Mouse (Mus musculus): ENCODE results near the gene Gtf2i. TPM values are rescaled to one million over a fixed set of nuclear protein-coding genes. Genes with fewer than 3 reads are reported as not detected.

The Gtf2i gene
- polyA plus RNA-seq, 1 experiment from 2014 or later, result 239 TPM

GRCm38 (mm10) chr5:134232111-134232510 is 82.4 kb downstream of the Gtf2i start:
- Histone ChIP-seq H3K27me3 (ENCODE audit: control insufficient read depth, insufficient read depth, low read length) (no peaks in the 10 kb centered on the region), H3K4me3 (ENCODE audit: low read depth, low read length) (no peak overlapping the region), H3K9ac (ENCODE audit: low read length) (no peak overlapping the region), H3K4me1 (replicated peaks; ENCODE audit: control insufficient read depth, insufficient read depth, low read length) (0 out of 2 replicates have a peak, but pooled peaks cover 2% of the 10 kb centered on the region), H3K9me3 (ENCODE audit: control insufficient read depth, low read length) (no peaks in the 10 kb centered on the region), H3K4me2 (ENCODE audit: low read depth, low read length, severe bottlenecking) (no peak overlapping the region), H3K27ac (ENCODE audit: low read depth, low read length) (no peak overlapping the region), H3K36me3 (ENCODE audit: control insufficient read depth, insufficient read depth, low read length) (peaks cover 7% of the 10 kb centered on the region)
- DNase-seq (ENCODE audit: low spot score) (no peak), ATAC-seq (replicated peaks; ENCODE audit: low FRiP score) (0 out of 2 replicates have a peak, but pooled peaks have one; percentile 8)
- 79% methylated on average over 6 of the region's 6 CpGs for WGBS

GRCm38 (mm10) chr5:134231376-134231775 is 83.2 kb downstream of the Gtf2i start:
- Histone ChIP-seq H3K9me3 (ENCODE audit: control insufficient read depth, low read length) (no peaks in the 10 kb centered on the region), H3K9ac (ENCODE audit: low read length) (no peak overlapping the region), H3K4me1 (replicated peaks; ENCODE audit: control insufficient read depth, insufficient read depth, low read length) (0 out of 2 replicates have a peak, but pooled peaks cover 2% of the 10 kb centered on the region), H3K36me3 (ENCODE audit: control insufficient read depth, insufficient read depth, low read length) (no peaks in the 10 kb centered on the region; the same call in 1 of the 2 replicates), H3K4me3 (ENCODE audit: low read depth, low read length) (no peak overlapping the region), H3K4me2 (ENCODE audit: low read depth, low read length, severe bottlenecking) (no peak overlapping the region), H3K27me3 (ENCODE audit: control insufficient read depth, insufficient read depth, low read length) (no peaks in the 10 kb centered on the region), H3K27ac (ENCODE audit: low read depth, low read length) (no peak overlapping the region)
- WGBS, result 83% methylated on average over 5 of the region's 5 CpGs
- no peak for ATAC-seq (replicated peaks; ENCODE audit: low FRiP score)
- DNase-seq (ENCODE audit: low spot score), result no peak

GRCm38 (mm10) chr5:134229391-134229790 is 85.2 kb downstream of the Gtf2i start, which contains the start of gene Ncf1:
TSS of gene Ncf1 (minus strand) at chr5:134229625.
- Histone ChIP-seq H3K9me3 (ENCODE audit: control insufficient read depth, low read length) (no peaks in the 10 kb centered on the region), H3K4me2 (ENCODE audit: low read depth, low read length, severe bottlenecking) (no peak within 1 kb of the TSS), H3K9ac (ENCODE audit: low read length) (no peak within 1 kb of the TSS), H3K4me1 (replicated peaks; ENCODE audit: control insufficient read depth, insufficient read depth, low read length) (no peaks in the 10 kb centered on the region), H3K36me3 (ENCODE audit: control insufficient read depth, insufficient read depth, low read length) (no peaks in the 10 kb centered on the region), H3K4me3 (ENCODE audit: low read depth, low read length) (no peak within 1 kb of the TSS), H3K27me3 (ENCODE audit: control insufficient read depth, insufficient read depth, low read length) (no peaks in the 10 kb centered on the region), H3K27ac (ENCODE audit: low read depth, low read length) (no peak within 1 kb of the TSS)
- 86% methylated on average over 7 of the region's 7 CpGs for WGBS
- DNase-seq (ENCODE audit: low spot score), result no peak
- no peak for ATAC-seq (replicated peaks; ENCODE audit: low FRiP score)

- WGBS, result 85% methylated on average over 6 of the region's 6 CpGs
- H3K36me3 ChIP-seq (ENCODE audit: control insufficient read depth, insufficient read depth, low read length), result no peaks in the 10 kb centered on the region
- ATAC-seq (replicated peaks; ENCODE audit: low FRiP score) (no peak), DNase-seq (ENCODE audit: low spot score) (no peak)
- H3K27me3 ChIP-seq (ENCODE audit: control insufficient read depth, insufficient read depth, low read length), result no peaks in the 10 kb centered on the region
- no peak overlapping the region for H3K4me2 ChIP-seq (ENCODE audit: low read depth, low read length, severe bottlenecking)
- H3K9me3 ChIP-seq (ENCODE audit: control insufficient read depth, low read length), result no peaks in the 10 kb centered on the region
- no peak overlapping the region for H3K4me3 ChIP-seq (ENCODE audit: low read depth, low read length)
- no peak overlapping the region for H3K9ac ChIP-seq (ENCODE audit: low read length)
- no peaks in the 10 kb centered on the region for H3K4me1 ChIP-seq (replicated peaks; ENCODE audit: control insufficient read depth, insufficient read depth, low read length)
- H3K27ac ChIP-seq (ENCODE audit: low read depth, low read length), result no peak overlapping the region
Observed at GRCm38 (mm10) chr5:134228249-134228638, 86.3 kb downstream of the Gtf2i start.

GRCm38 (mm10) chr5:134227574-134228248 is 86.8 kb downstream of the Gtf2i start:
- peak; percentile 77 for DNase-seq (ENCODE audit: low spot score)
- no peak overlapping the region for H3K4me2 ChIP-seq (ENCODE audit: low read depth, low read length, severe bottlenecking)
- no peak overlapping the region for H3K27ac ChIP-seq (ENCODE audit: low read depth, low read length)
- H3K4me3 ChIP-seq (ENCODE audit: low read depth, low read length), result no peak overlapping the region
- 41% methylated on average over 11 of the region's 11 CpGs for WGBS
- no peaks in the 10 kb centered on the region for H3K27me3 ChIP-seq (ENCODE audit: control insufficient read depth, insufficient read depth, low read length)
- H3K9ac ChIP-seq (ENCODE audit: low read length), result no peak overlapping the region
- no peak for ATAC-seq (replicated peaks; ENCODE audit: low FRiP score)
- H3K4me1 ChIP-seq (replicated peaks; ENCODE audit: control insufficient read depth, insufficient read depth, low read length), result no peaks in the 10 kb centered on the region
- no peaks in the 10 kb centered on the region for H3K9me3 ChIP-seq (ENCODE audit: control insufficient read depth, low read length)
- H3K36me3 ChIP-seq (ENCODE audit: control insufficient read depth, insufficient read depth, low read length), result no peaks in the 10 kb centered on the region

- Histone ChIP-seq H3K36me3 (ENCODE audit: control insufficient read depth, insufficient read depth, low read length) (no peaks in the 10 kb centered on the region), H3K4me3 (ENCODE audit: low read depth, low read length) (no peak overlapping the region), H3K4me2 (ENCODE audit: low read depth, low read length, severe bottlenecking) (no peak overlapping the region), H3K9me3 (ENCODE audit: control insufficient read depth, low read length) (no peaks in the 10 kb centered on the region), H3K27me3 (ENCODE audit: control insufficient read depth, insufficient read depth, low read length) (peaks cover 6% of the 10 kb centered on the region), H3K9ac (ENCODE audit: low read length) (no peak overlapping the region), H3K4me1 (replicated peaks; ENCODE audit: control insufficient read depth, insufficient read depth, low read length) (peaks cover 3% of the 10 kb centered on the region; the same call in 1 of the 2 replicates), H3K27ac (ENCODE audit: low read depth, low read length) (no peak overlapping the region)
- DNase-seq (ENCODE audit: low spot score), result no peak
- WGBS, result 73% methylated on average over 12 of the region's 12 CpGs
- ATAC-seq (replicated peaks; ENCODE audit: low FRiP score), result no peak
Observed at GRCm38 (mm10) chr5:134226946-134227345, 87.6 kb downstream of the Gtf2i start.

- peaks cover 8% of the 10 kb centered on the region for H3K27me3 ChIP-seq (ENCODE audit: control insufficient read depth, insufficient read depth, low read length)
- no peak overlapping the region for H3K4me2 ChIP-seq (ENCODE audit: low read depth, low read length, severe bottlenecking)
- no peak overlapping the region for H3K27ac ChIP-seq (ENCODE audit: low read depth, low read length)
- 83% methylated on average over 30 of the region's 30 CpGs for WGBS
- ATAC-seq (replicated peaks; ENCODE audit: low FRiP score) (no peak), DNase-seq (ENCODE audit: low spot score) (no peak)
- H3K4me3 ChIP-seq (ENCODE audit: low read depth, low read length), result no peak overlapping the region
- no peak overlapping the region for H3K9ac ChIP-seq (ENCODE audit: low read length)
- H3K9me3 ChIP-seq (ENCODE audit: control insufficient read depth, low read length), result no peaks in the 10 kb centered on the region
- H3K4me1 ChIP-seq (replicated peaks; ENCODE audit: control insufficient read depth, insufficient read depth, low read length), result peaks cover 8% of the 10 kb centered on the region; the same call in 1 of the 2 replicates
- no peaks in the 10 kb centered on the region for H3K36me3 ChIP-seq (ENCODE audit: control insufficient read depth, insufficient read depth, low read length)
Observed at GRCm38 (mm10) chr5:134225110-134225901, 89.3 kb downstream of the Gtf2i start.

- ATAC-seq (replicated peaks; ENCODE audit: low FRiP score) (no peak), DNase-seq (ENCODE audit: low spot score) (peak; percentile 64)
- no peak overlapping the region for H3K27ac ChIP-seq (ENCODE audit: low read depth, low read length)
- peak overlapping the region; percentile 30 for H3K4me3 ChIP-seq (ENCODE audit: low read depth, low read length)
- no peaks in the 10 kb centered on the region; the same call in 1 of the 2 replicates for H3K36me3 ChIP-seq (ENCODE audit: control insufficient read depth, insufficient read depth, low read length)
- 2% methylated on average over 36 of the region's 36 CpGs for WGBS
- H3K9me3 ChIP-seq (ENCODE audit: control insufficient read depth, low read length), result no peaks in the 10 kb centered on the region
- H3K4me1 ChIP-seq (replicated peaks; ENCODE audit: control insufficient read depth, insufficient read depth, low read length), result peaks cover 8% of the 10 kb centered on the region; the same call in 1 of the 2 replicates
- H3K4me2 ChIP-seq (ENCODE audit: low read depth, low read length, severe bottlenecking), result peak overlapping the region; percentile 77
- H3K27me3 ChIP-seq (ENCODE audit: control insufficient read depth, insufficient read depth, low read length), result peaks cover 8% of the 10 kb centered on the region
- peak overlapping the region; percentile 60 for H3K9ac ChIP-seq (ENCODE audit: low read length)
Observed at GRCm38 (mm10) chr5:134221708-134222150, 92.8 kb downstream of the Gtf2i start.

All from forebrain, embryonic 11.5 days (tissue).